Mouse (Mus musculus): ENCODE measurements at regions not wholly inside any gene's neighbourhood (a gene's known extent, or its start where the extent isn't known, plus 50 kb on each side); places are given as distances from the start of the nearest gene placed in this dataset.

GRCm38 (mm10) chr13:103970415-103970814, 50.1 kb upstream of the Erbin start:
- peak; percentile 72 for DNase-seq

Measured in heart, adult 11 months (tissue).